Mouse (Mus musculus): ENCODE data around the gene Svopl. TPM values are rescaled to one million over a fixed set of nuclear protein-coding genes. Genes with fewer than 3 reads are reported as not detected.

Gene Svopl
- polyA plus RNA-seq (2014; fragmentation: Nextera tagmentation; extraction: Ambion mirVana) = 0.13 and 0.16 TPM in 2 replicates

- no peak within 1 kb of the TSS for H3K9ac ChIP-seq (ENCODE audit: low read length)
- H3K4me3 ChIP-seq (ENCODE audit: control insufficient read depth in 1 of 2, insufficient read depth in 1 of 2, low read depth in 1 of 2, low read length in 2 of 2) = no peak within 1 kb of the TSS
- H3K4me1 ChIP-seq (ENCODE audit: control insufficient read depth in 2 of 2, insufficient read depth in 2 of 2, low read length in 2 of 2) = peaks cover 9% of the 10 kb centered on the region in 2 experiments; a peak in 2 of 4 replicates
- no peaks in the 10 kb centered on the region for H3K27me3 ChIP-seq (ENCODE audit: control insufficient read depth, insufficient read depth, low read length)
- no peak for ATAC-seq (ENCODE audit: insufficient number of reproducible peaks, insufficient read depth, low FRiP score, low read depth)
- H3K9me3 ChIP-seq (ENCODE audit: control insufficient read depth, low read length) = peaks cover 4% of the 10 kb centered on the region; the same call in 1 of the 2 replicates
- WGBS = 31% methylated on average over 6 of the region's 6 CpGs
- no peak within 1 kb of the TSS for H3K4me2 ChIP-seq (ENCODE audit: low read length)
- 0 out of 4 replicates have a peak within 1 kb of the TSS, but pooled peaks of 1 of the 2 experiments have one; percentile 37 for H3K27ac ChIP-seq (replicated peaks in 1 of 2; ENCODE audit: control insufficient read depth in 1 of 2, insufficient read depth in 1 of 2, low read depth in 2 of 2, low read length in 2 of 2)
- no peaks in the 10 kb centered on the region for H3K36me3 ChIP-seq (ENCODE audit: control insufficient read depth, insufficient read depth, low read length)
Observed at GRCm38 (mm10) chr6:38046838-38047237, at the start of gene Svopl. TSS of gene Svopl (minus strand) at chr6:38046996.

GRCm38 (mm10) chr6:38094701-38095100, 47.9 kb upstream of the Svopl start:
- H3K27me3 ChIP-seq (ENCODE audit: control insufficient read depth, insufficient read depth, low read length) = no peaks in the 10 kb centered on the region
- H3K4me2 ChIP-seq (ENCODE audit: low read length) = no peak overlapping the region
- 0 out of 2 replicates have a peak, but pooled peaks cover 5% of the 10 kb centered on the region for H3K9me3 ChIP-seq (ENCODE audit: control insufficient read depth, low read length)
- ATAC-seq (ENCODE audit: insufficient number of reproducible peaks, insufficient read depth, low FRiP score, low read depth) = no peak
- no peaks in the 10 kb centered on the region; a peak in 1 of 4 replicates for H3K4me1 ChIP-seq (ENCODE audit: control insufficient read depth in 2 of 2, insufficient read depth in 2 of 2, low read length in 2 of 2)
- no peak overlapping the region for H3K4me3 ChIP-seq (ENCODE audit: control insufficient read depth in 1 of 2, insufficient read depth in 1 of 2, low read depth in 1 of 2, low read length in 2 of 2)
- WGBS = 62% methylated on average over 10 of the region's 10 CpGs
- H3K36me3 ChIP-seq (ENCODE audit: control insufficient read depth, insufficient read depth, low read length) = no peaks in the 10 kb centered on the region
- H3K27ac ChIP-seq (replicated peaks in 1 of 2; ENCODE audit: control insufficient read depth in 1 of 2, insufficient read depth in 1 of 2, low read depth in 2 of 2, low read length in 2 of 2) = no peak overlapping the region
- H3K9ac ChIP-seq (ENCODE audit: low read length) = no peak overlapping the region

- no peak for ATAC-seq (ENCODE audit: insufficient number of reproducible peaks, insufficient read depth, low FRiP score, low read depth)
- no peaks in the 10 kb centered on the region; a peak in 1 of 4 replicates for H3K4me1 ChIP-seq (ENCODE audit: control insufficient read depth in 2 of 2, insufficient read depth in 2 of 2, low read length in 2 of 2)
- H3K27ac ChIP-seq (replicated peaks in 1 of 2; ENCODE audit: control insufficient read depth in 1 of 2, insufficient read depth in 1 of 2, low read depth in 2 of 2, low read length in 2 of 2) = no peak overlapping the region
- no peak overlapping the region for H3K4me3 ChIP-seq (ENCODE audit: control insufficient read depth in 1 of 2, insufficient read depth in 1 of 2, low read depth in 1 of 2, low read length in 2 of 2)
- H3K36me3 ChIP-seq (ENCODE audit: control insufficient read depth, insufficient read depth, low read length) = no peaks in the 10 kb centered on the region
- no peak overlapping the region for H3K9ac ChIP-seq (ENCODE audit: low read length)
- no peaks in the 10 kb centered on the region for H3K27me3 ChIP-seq (ENCODE audit: control insufficient read depth, insufficient read depth, low read length)
- H3K4me2 ChIP-seq (ENCODE audit: low read length) = no peak overlapping the region
- 0 out of 2 replicates have a peak, but pooled peaks cover 5% of the 10 kb centered on the region for H3K9me3 ChIP-seq (ENCODE audit: control insufficient read depth, low read length)
- WGBS = 89% methylated on average over 8 of the region's 8 CpGs
Observed at GRCm38 (mm10) chr6:38092539-38092938, 45.7 kb upstream of the Svopl start.

- no peak for ATAC-seq (ENCODE audit: insufficient number of reproducible peaks, insufficient read depth, low FRiP score, low read depth)
- H3K4me2 ChIP-seq (ENCODE audit: low read length) = no peak overlapping the region
- no peak overlapping the region for H3K27ac ChIP-seq (replicated peaks in 1 of 2; ENCODE audit: control insufficient read depth in 1 of 2, insufficient read depth in 1 of 2, low read depth in 2 of 2, low read length in 2 of 2)
- H3K36me3 ChIP-seq (ENCODE audit: control insufficient read depth, insufficient read depth, low read length) = no peaks in the 10 kb centered on the region
- no peak overlapping the region for H3K4me3 ChIP-seq (ENCODE audit: control insufficient read depth in 1 of 2, insufficient read depth in 1 of 2, low read depth in 1 of 2, low read length in 2 of 2)
- H3K27me3 ChIP-seq (ENCODE audit: control insufficient read depth, insufficient read depth, low read length) = no peaks in the 10 kb centered on the region
- H3K9ac ChIP-seq (ENCODE audit: low read length) = no peak overlapping the region
- 78% methylated on average over 9 of the region's 9 CpGs for WGBS
- H3K4me1 ChIP-seq (ENCODE audit: control insufficient read depth in 2 of 2, insufficient read depth in 2 of 2, low read length in 2 of 2) = no peaks in the 10 kb centered on the region
- 0 out of 2 replicates have a peak, but pooled peaks cover 5% of the 10 kb centered on the region for H3K9me3 ChIP-seq (ENCODE audit: control insufficient read depth, low read length)
Observed at GRCm38 (mm10) chr6:38087242-38088026, 40.6 kb upstream of the Svopl start.

GRCm38 (mm10) chr6:38083204-38083603, 36.4 kb upstream of the Svopl start:
- Histone ChIP-seq H3K36me3 (ENCODE audit: control insufficient read depth, insufficient read depth, low read length) (no peaks in the 10 kb centered on the region), H3K4me3 (ENCODE audit: control insufficient read depth in 1 of 2, insufficient read depth in 1 of 2, low read depth in 1 of 2, low read length in 2 of 2) (no peak overlapping the region), H3K27me3 (ENCODE audit: control insufficient read depth, insufficient read depth, low read length) (no peaks in the 10 kb centered on the region), H3K9ac (ENCODE audit: low read length) (no peak overlapping the region), H3K9me3 (ENCODE audit: control insufficient read depth, low read length) (no peaks in the 10 kb centered on the region), H3K27ac (replicated peaks in 1 of 2; ENCODE audit: control insufficient read depth in 1 of 2, insufficient read depth in 1 of 2, low read depth in 2 of 2, low read length in 2 of 2) (no peak overlapping the region), H3K4me2 (ENCODE audit: low read length) (no peak overlapping the region), H3K4me1 (ENCODE audit: control insufficient read depth in 2 of 2, insufficient read depth in 2 of 2, low read length in 2 of 2) (peaks cover 12 to 19% of the 10 kb centered on the region in 2 experiments; a peak in 3 of 4 replicates)
- WGBS = 46% methylated on average over 4 of the region's 4 CpGs
- no peak for ATAC-seq (ENCODE audit: insufficient number of reproducible peaks, insufficient read depth, low FRiP score, low read depth)

GRCm38 (mm10) chr6:38081727-38082341, 35.0 kb upstream of the Svopl start:
- ATAC-seq (ENCODE audit: insufficient number of reproducible peaks, insufficient read depth, low FRiP score, low read depth) = peak; percentile 61
- Histone ChIP-seq H3K4me3 (ENCODE audit: control insufficient read depth in 1 of 2, insufficient read depth in 1 of 2, low read depth in 1 of 2, low read length in 2 of 2) (no peak overlapping the region), H3K9ac (ENCODE audit: low read length) (no peak overlapping the region), H3K9me3 (ENCODE audit: control insufficient read depth, low read length) (no peaks in the 10 kb centered on the region), H3K4me2 (ENCODE audit: low read length) (peak overlapping the region; percentile 22; the same call in 1 of the 2 replicates), H3K4me1 (ENCODE audit: control insufficient read depth in 2 of 2, insufficient read depth in 2 of 2, low read length in 2 of 2) (peaks cover 12 to 19% of the 10 kb centered on the region in 2 experiments; a peak in 3 of 4 replicates), H3K27me3 (ENCODE audit: control insufficient read depth, insufficient read depth, low read length) (no peaks in the 10 kb centered on the region), H3K27ac (replicated peaks in 1 of 2; ENCODE audit: control insufficient read depth in 1 of 2, insufficient read depth in 1 of 2, low read depth in 2 of 2, low read length in 2 of 2) (peak overlapping the region; percentile 56 to 68), H3K36me3 (ENCODE audit: control insufficient read depth, insufficient read depth, low read length) (no peaks in the 10 kb centered on the region)
- 38% methylated on average over 11 of the region's 11 CpGs for WGBS

- Histone ChIP-seq H3K27ac (replicated peaks in 1 of 2; ENCODE audit: control insufficient read depth in 1 of 2, insufficient read depth in 1 of 2, low read depth in 2 of 2, low read length in 2 of 2) (no peak overlapping the region), H3K9me3 (ENCODE audit: control insufficient read depth, low read length) (no peaks in the 10 kb centered on the region), H3K27me3 (ENCODE audit: control insufficient read depth, insufficient read depth, low read length) (no peaks in the 10 kb centered on the region), H3K36me3 (ENCODE audit: control insufficient read depth, insufficient read depth, low read length) (no peaks in the 10 kb centered on the region), H3K4me1 (ENCODE audit: control insufficient read depth in 2 of 2, insufficient read depth in 2 of 2, low read length in 2 of 2) (peaks cover 12 to 19% of the 10 kb centered on the region in 2 experiments; a peak in 3 of 4 replicates), H3K9ac (ENCODE audit: low read length) (no peak overlapping the region), H3K4me3 (ENCODE audit: control insufficient read depth in 1 of 2, insufficient read depth in 1 of 2, low read depth in 1 of 2, low read length in 2 of 2) (no peak overlapping the region), H3K4me2 (ENCODE audit: low read length) (no peak overlapping the region)
- no peak for ATAC-seq (ENCODE audit: insufficient number of reproducible peaks, insufficient read depth, low FRiP score, low read depth)
- 40% methylated on average over 4 of the region's 4 CpGs for WGBS
Observed at GRCm38 (mm10) chr6:38080364-38080763, 33.6 kb upstream of the Svopl start.

Data from heart, embryonic 14.5 days (tissue).